In genomic region chr7:138006971-138007370, GRCm38 (mm10) we compare ENCODE assay signal across 11 mouse cellular contexts.
DNase-seq lines count a peak whose midpoint lies in the region; TF ChIP-seq lines count a peak whose summit lies in the region.
"Had no signal": no experiment of that assay in that cellular context is flagged by ENCODE, and none has a peak within 500 bp of the region (broad histone marks: within the 10 kb centered on the region; RNA-seq: fewer than 3 reads in every experiment).

No protein-coding gene starts in this region.

- 58% methylated on average over 3 of the region's 3 CpGs for WGBS in lung, adult 2 months

- no peaks in the 10 kb centered on the region for H3K4me1 ChIP-seq in lung, adult 2 months (ENCODE audit: control insufficient read depth, insufficient read depth, low read length)
- H3K4me1 ChIP-seq: heart, embryonic 13.5 days had no signal

- intact Hi-C loops in gastrocnemius, adult 2 months (cut with DNase I) = no loop called here

- no peak for TF ChIP-seq POLR2A in lung, adult 2 months (IDR thresholded peaks at IDR 0.05; ENCODE audit: borderline replicate concordance, extremely low read depth, low read depth, low read length)

- H3K27ac ChIP-seq in gastrocnemius, adult 2 months = no peak overlapping the region
- H3K27ac ChIP-seq: heart, embryonic 13.5 days; limb, embryonic 15.5 days had no signal

- DNase-seq in gastrocnemius, adult 2 months = peak; percentile 42
- no peak for DNase-seq in gastrocnemius, adult 18-20 months (ENCODE audit: low spot score)
- peak; percentile 18 for DNase-seq in adrenal gland, adult 8-10 months
- DNase-seq in cerebellum, adult 9-10 months = peak; percentile 11
- DNase-seq in layer of hippocampus, adult 8-10 months (ENCODE audit: low spot score in 2 of 2) = peak; percentile 13 to 18
- DNase-seq in retina, postnatal 1 day = no peak
- no peak for DNase-seq in thymus, postnatal 10 days (ENCODE audit: low spot score in 2 of 2)
- no peak for DNase-seq in lung, adult 2 months
- DNase-seq: thymus, adult 2 months had no signal

- H3K4me3 ChIP-seq in gastrocnemius, adult 2 months = no peak overlapping the region
- no peak overlapping the region for H3K4me3 ChIP-seq in lung, adult 2 months (replicated peaks; ENCODE audit: extremely low read depth, low read depth, low read length)
- H3K4me3 ChIP-seq: heart, embryonic 13.5 days; limb, embryonic 15.5 days had no signal

- TF ChIP-seq CTCF in gastrocnemius, adult 2 months (IDR thresholded peaks at IDR 0.05) = no peak
- TF ChIP-seq CTCF in lung, adult 2 months (IDR thresholded peaks at IDR 0.05; ENCODE audit: insufficient read depth, low read length) = no peak

Comparison
In these comparisons a context has a peak if more than half of its experiments do, and no peak if none do; other contexts are left out.
1. DNase-seq: peak in gastrocnemius, adult 2 months (single experiment), adrenal gland, adult 8-10 months (single experiment), cerebellum, adult 9-10 months (single experiment) and layer of hippocampus, adult 8-10 months (2 of 2); none in gastrocnemius, adult 18-20 months (single experiment), retina, postnatal 1 day (single experiment), thymus, postnatal 10 days (0 of 2) and lung, adult 2 months (single experiment).